Mouse (Mus musculus) left cerebral cortex, adult 18-20 months (tissue): ENCODE results near the gene Rbp3. TPM values are rescaled to one million over a fixed set of nuclear protein-coding genes. Genes with fewer than 3 reads are reported as not detected.

Experiments used
- DNase-seq, 2 experiments: peaks; one replicate each; pipeline ENCODE4 v3.0.0; 2021 to 2022; ENCODE audit warnings: low spot score in 2 of 2, mixed read lengths in 1 of 2
- total RNA-seq, 2 experiments: library from RNA; stranded (reverse); gene quantifications; 2 replicates each; pipeline ENCODE4 v1.2.3; 2021

The Rbp3 gene
- total RNA-seq, 2 experiments from 2014 or later, result not detected

DNA sequence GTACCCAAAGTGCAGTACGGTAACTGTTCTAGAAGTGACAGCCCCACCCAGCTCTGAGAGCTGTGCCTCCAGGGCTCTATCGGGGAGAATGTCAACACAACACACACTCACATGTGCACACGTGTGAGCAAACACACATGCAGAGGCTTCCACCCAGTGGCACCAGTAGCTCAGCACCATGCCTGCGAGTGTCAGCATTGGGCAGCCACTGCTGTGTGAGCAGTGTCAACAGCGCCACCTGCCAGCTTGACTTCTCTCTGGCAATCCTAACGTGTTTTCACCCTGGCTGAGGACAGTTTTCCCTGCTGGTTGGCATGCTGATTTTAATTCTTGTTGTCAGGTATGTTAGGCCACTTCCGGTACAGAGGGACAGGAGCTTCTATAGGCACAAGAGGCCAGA, 18.9 kb downstream of the Rbp3 start:
- DNase-seq, result no peak

DNA sequence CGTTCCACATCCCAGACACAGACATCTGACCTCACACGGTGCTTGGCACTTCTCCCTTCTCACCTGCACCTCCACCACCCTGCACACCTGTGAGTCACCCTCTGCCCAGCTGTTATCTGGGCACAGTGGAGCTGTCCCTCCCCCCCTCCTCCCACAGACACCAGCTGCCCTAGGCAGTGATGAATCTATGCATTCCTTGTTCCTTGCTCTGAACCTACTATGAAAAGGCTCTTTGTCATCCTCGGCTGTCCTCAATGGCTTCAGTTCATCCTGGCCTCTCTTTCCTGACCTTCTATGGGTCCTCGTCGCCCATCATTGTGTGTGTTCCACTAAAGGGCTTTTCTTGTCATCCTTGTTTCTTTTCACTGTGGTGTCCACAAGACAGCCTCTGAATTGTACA, 20.9 kb downstream of the Rbp3 start:
- DNase-seq, result no peak

DNA sequence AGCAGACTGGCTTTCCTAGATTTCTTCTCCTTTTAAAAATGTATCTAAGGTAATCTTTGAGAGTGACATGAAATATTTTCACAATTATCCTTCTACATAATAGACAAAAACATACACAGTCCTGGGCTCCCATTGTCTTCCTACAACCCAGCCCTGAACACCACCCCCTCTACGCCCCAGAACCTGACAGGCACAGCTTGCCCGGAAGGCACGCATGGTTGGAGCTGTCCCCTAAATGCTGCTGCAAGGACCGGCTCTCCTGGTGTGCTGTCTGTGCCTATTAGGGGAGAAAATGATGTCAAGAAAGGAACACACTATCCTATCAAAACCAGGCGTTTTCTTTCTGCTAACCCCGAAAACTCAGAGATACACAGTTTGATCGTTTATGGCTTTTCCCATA, 23.9 kb downstream of the Rbp3 start:
- no peak for DNase-seq

DNA sequence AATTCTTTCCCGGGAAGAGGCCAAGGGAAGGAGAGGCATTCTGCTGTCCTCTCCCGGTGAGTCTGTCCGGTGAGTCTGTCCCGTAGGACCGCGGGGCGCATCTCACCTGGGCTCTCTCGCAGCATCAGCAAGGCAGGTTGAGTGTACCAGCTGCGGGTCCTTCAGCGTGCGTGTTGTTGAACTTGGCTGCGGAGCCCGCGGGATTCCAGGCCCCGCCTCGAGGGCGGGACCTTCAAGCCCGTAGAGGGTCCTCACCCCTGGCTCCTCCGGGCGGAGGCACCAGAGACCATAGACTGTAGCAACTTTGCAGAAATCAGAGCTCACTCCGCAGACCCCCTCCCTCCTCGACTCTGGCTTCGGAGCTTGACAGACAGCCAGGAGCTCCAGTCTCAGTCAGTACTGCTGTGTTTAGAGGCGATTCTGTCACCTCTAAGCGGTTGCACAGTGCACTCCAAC, 24.8 kb downstream of the Rbp3 start, which contains the start of gene Zfp488:
Zfp488 (minus strand) TSS at position 161 of the 456 bp plus-strand sequence.
- DNase-seq, result no peak

DNA sequence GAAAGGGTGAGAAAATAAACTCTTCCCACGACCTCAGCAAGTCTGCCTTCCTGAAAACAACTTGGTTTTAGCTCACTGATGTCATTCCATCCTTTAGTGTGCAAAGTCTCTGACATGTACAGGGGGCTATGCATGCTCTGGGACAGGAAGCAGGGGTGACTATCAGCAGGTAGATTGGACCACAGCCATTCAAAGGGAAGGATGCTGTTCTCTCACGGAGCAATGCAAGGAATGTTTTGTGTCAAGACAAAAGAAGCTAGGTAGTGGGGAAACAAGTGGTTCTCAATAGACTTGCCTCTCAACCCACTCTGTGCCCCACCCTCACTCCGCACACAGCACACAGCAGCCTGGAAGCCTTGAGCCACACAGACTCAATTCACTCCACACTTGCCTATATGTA, 35.4 kb downstream of the Rbp3 start:
- DNase-seq, result no peak

DNA sequence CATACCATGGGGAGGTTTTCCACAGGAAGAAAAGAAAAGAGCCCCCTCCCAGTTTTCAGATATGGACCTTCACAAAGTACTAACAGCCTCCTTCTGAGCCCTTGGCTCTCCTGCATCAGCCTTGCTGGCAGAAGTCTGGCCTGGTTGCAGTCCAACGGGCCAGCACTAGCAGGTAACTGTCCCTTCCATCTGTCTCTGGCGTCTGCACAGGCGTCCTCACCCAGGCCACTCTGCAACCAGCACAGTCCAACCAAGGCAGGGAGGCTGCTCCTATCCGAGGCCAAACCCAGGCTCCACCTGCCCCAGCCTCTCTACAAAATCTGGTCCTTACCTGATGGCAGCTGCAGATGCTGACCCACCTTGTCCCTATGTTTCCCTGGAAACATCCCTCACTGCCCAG, 38.2 kb downstream of the Rbp3 start:
- no peak for DNase-seq

DNA sequence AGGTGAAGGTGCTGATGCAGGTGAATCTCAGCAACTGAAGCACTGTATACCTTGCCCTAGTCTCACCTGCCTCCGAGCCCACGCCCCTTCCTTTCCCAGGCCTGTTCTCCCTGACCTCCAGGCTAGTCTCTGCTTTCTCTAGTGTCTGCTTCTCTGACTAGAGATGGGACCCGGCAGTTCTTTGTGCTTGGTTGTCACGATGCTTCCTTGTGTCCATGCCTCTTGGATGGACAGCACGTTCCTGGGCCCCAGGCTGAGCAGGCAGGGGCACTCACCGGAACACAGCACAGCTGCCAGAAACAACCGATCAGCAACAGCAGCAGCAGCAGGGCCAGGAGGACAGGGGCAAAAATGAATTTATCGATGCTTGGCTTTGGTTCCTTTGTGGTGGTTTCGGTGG, 39.2 kb downstream of the Rbp3 start:
- DNase-seq, result no peak

DNA sequence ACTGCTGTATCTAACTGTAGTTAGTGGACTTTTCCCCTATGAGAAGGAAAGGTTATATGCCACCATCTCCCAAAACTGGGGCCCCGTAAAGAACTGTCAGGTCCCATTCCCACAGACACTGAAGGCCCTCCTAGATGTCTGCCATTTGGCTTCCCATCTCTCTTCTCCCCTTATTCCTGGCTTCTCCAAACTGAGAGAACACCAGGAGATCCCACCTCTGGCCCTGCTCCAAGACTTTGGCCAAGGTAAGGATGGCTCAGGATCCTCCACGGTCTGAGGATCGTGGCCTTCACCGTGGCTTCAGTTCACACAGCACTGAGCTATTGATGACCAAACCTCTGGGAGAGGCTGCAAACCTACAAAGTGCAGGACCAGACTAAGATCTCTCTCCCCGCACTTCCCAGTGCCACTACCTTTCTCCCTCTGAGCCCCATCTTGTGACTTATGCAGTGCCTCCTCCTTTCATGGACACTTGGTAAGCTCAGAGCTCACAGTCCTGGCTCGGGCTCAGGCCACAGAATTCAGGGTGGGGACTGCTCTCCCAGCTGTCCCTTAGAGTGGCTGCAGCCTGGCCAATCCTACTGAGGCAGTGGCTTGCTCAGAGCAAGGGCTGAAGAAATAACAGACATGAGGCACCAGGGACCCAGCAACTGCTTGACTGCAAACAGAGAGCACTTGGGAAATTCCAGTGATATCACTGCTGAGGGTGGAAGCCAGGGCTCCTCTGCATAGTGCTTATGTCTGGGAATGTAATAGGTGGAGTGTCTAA, 39.9 kb downstream of the Rbp3 start:
- no peak for DNase-seq

DNA sequence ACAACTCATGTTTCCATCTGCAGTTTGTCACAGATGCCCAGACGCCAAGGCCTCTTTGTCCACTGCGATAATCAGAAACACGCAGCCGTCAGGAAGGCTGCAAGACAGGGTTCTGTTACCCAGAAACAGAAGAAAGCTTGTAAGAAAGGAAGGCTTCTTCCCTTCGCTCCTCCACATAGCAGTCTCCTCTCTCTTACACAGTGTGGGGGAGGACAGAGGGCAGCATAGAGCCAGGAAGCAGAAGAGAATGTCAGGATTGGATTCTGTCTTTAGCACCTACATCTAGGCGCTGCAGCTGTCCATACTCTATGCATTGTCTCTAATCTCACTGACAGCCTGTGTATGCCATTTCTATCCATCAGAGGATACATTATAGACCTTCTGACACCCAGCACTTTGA, 43.6 kb downstream of the Rbp3 start:
- no peak for DNase-seq

DNA sequence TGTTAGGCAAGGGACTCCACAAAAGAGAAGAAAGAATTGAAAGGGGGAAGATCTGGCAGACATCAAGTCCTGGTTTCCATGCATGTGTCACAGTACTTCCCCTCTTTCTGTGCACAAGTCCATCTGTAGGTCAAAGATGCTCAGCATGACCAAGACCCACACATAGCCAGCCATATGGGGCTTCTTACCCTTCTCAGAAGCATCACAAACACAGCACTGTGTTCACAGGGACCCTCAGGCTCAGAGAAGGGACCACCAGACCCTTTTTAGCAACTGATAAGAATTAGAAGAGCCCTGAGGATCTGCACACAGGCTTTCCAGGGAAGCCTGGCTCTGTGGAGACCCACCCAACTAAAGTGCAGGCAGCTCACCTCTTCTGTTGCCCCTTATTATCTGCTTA, 46.3 kb downstream of the Rbp3 start:
- DNase-seq, result no peak

DNA sequence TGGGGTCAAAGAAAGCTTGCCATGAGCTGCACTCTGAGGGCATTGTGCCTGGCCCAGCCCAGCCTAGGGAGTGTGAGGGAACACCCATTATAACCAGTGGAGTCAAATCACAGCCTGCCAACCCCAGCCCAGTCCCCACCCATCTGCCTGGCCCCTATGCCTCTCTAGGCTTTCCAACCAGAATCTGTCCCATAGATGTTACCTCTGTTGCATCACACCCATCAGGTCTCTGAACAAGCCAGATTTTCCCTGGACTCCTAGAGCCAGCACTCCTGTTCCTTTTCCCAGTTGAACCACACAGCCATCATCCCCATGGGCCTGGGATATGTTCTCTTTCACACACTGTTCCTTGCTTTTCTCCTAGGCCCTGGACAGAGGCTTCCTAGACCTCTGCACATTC, 47.6 kb downstream of the Rbp3 start:
- no peak for DNase-seq

DNA sequence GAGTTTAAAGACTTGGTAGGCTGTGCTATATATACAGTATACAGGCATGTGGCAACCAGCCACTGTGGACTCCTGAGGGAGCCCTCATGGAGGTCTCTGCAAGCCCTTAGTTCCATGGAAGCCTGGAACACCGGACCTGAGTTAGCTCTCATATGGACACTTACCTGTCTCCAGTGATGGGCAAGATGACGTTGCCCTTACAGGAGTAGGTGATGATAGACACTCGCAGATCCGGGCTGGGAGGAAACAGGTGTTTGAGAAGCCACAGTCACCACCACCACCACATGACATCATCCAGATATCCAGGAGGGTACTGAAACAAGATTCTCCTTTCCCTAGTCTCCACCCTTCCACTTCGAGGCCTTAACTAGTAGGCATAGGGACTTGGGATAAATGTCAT, 48.6 kb downstream of the Rbp3 start:
- no peak for DNase-seq

Other genes with a start within 250 kb of the Rbp3 start
- gene Gdf10, start 30.4 kb upstream of the Rbp3 start, total RNA-seq, result 1 to 10 TPM; 2.1 to 4.0 TPM
- not detected for gene Gdf2, start 13.0 kb upstream of the Rbp3 start, total RNA-seq
- gene Zfp488, start 24.8 kb downstream of the Rbp3 start, total RNA-seq, result 1 to 10 TPM; 2.6 to 2.7 TPM
- not detected for gene Gm30083, start 61.2 kb downstream of the Rbp3 start, total RNA-seq
- gene Gm5460, start 62.8 kb downstream of the Rbp3 start, total RNA-seq, result not detected
- not detected for gene Antxrl, start 98.7 kb downstream of the Rbp3 start, total RNA-seq
- gene Anxa8, start 132.0 kb downstream of the Rbp3 start, total RNA-seq, result 1 to 10 TPM; 1.1 to 1.2 TPM
- not detected for gene A630023A22Rik, start 148.8 kb downstream of the Rbp3 start, total RNA-seq
- gene Npy4r, start 198.5 kb downstream of the Rbp3 start, total RNA-seq, result not detected
- gene Gprin2, start 247.7 kb downstream of the Rbp3 start, total RNA-seq, result 1 to 10 TPM; 3.1 to 3.7 TPM